Mouse (Mus musculus): ENCODE measurements around the gene Hnrnpu. TPM values are rescaled to one million over a fixed set of nuclear protein-coding genes. Genes with fewer than 3 reads are reported as not detected.
A peak's percentile ranks its signal among the peaks of the same experiment; 100 is the strongest.

Hnrnpu gene
- total RNA-seq, 1 experiment from 2014 or later: 492 TPM

- ATAC-seq (ENCODE audit: extremely low read depth, insufficient number of reproducible peaks, low FRiP score, poor library complexity, severe bottlenecking): no peak
Measured at GRCm38 (mm10) chr1:178342612-178343011, 5.0 kb upstream of the Hnrnpu start.

DNA sequence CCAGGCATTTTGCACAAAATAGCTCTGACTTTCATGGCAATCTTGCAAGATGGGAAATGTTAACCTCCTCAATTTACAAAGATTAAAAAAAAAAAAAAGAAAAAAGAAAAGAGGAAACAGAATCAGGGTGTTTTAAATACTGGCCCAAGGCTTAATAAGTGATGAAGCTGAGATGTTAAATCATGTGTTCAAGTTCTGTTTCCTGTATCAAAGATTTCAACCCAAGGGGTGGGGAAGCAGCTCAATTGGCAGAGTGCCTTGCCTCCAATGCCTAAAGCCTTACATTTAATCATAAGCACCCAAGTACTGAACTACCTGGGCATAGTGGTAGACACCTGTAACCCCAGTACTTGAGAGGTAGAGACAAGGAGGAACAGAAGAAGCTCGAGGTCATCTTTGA lies 4.5 kb upstream of the Hnrnpu start:
- no peak for ATAC-seq (ENCODE audit: extremely low read depth, insufficient number of reproducible peaks, low FRiP score, poor library complexity, severe bottlenecking)

GRCm38 (mm10) chr1:178341435-178341834 lies 3.8 kb upstream of the Hnrnpu start:
- no peak for ATAC-seq (ENCODE audit: extremely low read depth, insufficient number of reproducible peaks, low FRiP score, poor library complexity, severe bottlenecking)

DNA sequence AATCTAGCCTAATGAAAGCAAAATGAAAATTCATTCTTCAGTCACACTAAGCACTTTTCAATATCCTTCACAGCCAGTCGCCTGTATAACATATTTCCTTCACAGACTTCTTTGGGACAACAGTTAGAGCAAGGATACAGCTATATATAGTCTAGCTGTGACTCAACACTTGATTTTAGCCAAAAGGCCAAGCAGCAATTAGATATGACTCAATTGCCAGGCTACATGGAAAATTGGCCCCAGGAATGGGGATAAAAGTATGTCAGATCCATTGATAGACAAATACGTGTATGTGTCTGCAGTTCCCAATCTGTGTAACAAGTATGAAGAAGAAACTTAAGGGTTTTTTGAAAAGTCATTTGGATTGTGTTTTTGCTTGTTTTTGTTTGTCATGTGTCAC lies 2.6 kb upstream of the Hnrnpu start:
- ATAC-seq (ENCODE audit: extremely low read depth, insufficient number of reproducible peaks, low FRiP score, poor library complexity, severe bottlenecking): no peak

DNA sequence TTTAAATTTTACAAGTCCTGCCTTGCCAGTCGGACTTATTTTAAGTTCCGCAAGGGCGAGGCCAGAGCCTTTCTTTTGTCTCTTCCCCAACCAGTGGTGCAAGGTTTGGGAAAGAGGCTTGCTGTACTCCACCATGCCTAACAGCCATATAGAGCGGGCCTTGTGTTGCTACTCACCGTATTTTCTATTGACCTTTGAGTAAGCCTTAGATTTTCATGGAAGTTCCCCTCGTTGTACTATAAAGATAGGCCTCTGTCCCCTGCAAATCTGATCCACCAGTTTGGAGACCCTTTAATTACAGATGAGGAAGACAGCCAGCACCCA lies 683 bp upstream of the Hnrnpu start:
- no peak for ATAC-seq (ENCODE audit: extremely low read depth, insufficient number of reproducible peaks, low FRiP score, poor library complexity, severe bottlenecking)

DNA sequence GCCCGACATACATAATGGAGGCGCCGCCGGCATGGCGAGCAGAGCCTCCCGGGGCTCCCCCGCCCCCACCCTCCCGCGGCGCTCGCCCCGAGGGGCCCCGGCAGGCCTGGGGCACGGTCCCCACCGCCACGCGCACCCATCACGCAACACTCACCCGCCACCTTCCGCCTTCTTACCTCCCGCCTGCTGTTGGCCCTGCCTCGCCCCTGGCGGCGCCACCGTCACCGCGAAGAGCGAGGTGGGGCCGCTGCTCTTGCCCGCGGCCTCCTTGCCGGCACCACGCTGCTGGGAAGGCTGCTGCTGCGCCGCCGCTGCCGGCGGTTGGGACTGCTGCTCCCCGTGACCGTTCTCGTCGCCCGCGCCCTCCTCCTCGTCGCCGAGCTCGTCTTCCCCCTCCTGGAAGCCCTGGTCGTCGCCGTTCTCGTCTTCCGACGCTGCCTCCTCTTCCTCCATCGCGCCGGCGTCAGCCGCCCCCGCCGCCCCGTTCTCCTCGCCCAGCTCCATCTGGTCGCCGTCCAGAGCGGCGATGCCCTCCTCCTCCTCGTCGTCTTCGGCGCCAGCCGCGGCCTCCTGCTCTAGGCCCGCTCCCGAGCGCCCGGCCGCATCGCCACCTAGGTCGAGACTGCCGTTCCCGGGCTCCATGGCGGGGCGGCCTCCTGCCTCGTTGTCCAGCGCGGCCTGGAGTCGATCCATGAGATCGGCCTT lies 668 bp downstream of the Hnrnpu start:
- ATAC-seq (ENCODE audit: extremely low read depth, insufficient number of reproducible peaks, low FRiP score, poor library complexity, severe bottlenecking): peak; percentile 33

DNA sequence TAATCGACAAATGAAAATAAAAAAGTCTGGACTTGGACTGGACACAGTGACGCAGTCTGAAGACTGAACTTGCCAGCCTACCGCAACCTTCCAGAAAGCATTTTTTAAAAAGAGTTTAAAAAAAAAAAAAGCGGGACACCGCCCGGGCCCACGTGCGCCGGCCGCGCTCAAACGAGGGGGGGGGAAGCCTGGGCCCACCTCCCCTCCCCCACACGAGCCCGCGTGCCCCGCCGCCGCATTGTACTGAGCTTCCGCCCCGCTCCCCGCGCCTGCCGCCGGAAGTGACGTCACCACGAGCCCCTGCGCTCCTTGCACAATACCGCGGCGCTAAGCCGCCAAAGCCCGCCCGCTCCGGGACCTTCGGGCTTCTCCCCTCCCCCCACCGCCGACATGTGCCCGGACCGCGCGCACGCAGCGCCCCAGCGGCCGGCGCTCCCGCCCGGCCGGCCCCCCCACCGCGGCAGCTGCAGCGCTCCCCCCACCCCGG lies 1.3 kb downstream of the Hnrnpu start:
- ATAC-seq (ENCODE audit: extremely low read depth, insufficient number of reproducible peaks, low FRiP score, poor library complexity, severe bottlenecking): peak; percentile 60

- ATAC-seq (ENCODE audit: extremely low read depth, insufficient number of reproducible peaks, low FRiP score, poor library complexity, severe bottlenecking): no peak
Measured at GRCm38 (mm10) chr1:178335860-178336261, 1.7 kb downstream of the Hnrnpu start.

DNA sequence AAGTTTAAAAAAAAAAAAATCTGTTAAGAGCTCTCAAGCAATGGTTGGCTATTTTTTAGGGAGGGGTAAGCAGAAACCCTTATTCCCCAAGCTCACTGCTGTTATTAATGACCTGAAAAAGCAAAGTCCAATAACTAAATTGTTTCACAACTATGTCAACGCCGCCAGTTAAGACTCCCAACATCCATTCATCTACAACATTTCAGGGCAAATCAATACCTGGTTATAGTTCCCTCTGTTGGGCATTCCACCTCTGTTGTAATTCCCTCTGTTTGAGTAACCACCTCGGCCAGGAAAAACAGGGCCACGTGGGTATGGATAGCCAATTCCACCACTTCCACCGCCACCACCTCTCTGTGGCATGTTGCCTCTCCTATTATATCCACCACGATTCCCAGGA lies 7.7 kb downstream of the Hnrnpu start:
- ATAC-seq (ENCODE audit: extremely low read depth, insufficient number of reproducible peaks, low FRiP score, poor library complexity, severe bottlenecking): no peak

DNA sequence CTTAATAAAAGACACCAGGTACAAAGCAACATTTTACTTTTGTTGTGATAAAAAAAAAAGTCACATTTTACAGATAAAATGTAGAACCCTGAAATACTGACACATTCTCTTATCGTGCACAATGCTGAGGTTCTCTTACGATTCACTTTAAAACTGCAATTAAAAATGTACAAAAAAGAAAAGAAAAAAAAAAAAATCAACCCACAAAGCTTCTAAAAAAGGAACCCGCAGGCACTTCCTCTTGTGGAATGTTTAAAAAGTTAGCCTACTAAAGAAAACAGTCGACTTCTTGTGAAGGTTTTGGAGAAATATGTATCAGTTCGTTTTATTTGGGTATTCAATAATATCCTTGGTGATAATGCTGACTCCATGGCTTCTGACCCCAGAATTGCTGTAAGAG lies 8.6 kb downstream of the Hnrnpu start:
- no peak for ATAC-seq (ENCODE audit: extremely low read depth, insufficient number of reproducible peaks, low FRiP score, poor library complexity, severe bottlenecking)

DNA sequence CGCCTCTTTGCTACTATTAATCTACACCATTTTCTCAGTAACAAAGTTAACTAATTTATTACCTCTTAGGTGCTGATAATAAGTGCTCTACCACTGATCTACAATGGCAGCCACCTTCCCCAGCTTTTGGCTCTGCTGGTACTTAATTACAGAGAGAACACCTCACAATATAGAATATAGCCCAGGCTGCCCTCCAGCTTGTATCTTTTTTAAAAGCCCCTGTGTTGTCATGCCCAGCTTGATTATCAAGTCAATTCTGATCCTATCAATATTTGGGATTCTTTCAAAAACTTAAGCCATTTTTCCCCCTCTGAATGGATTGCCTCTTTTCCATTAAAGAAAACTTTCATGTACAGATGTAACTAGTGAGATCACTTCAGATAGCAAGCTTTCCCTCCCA lies 10.6 kb downstream of the Hnrnpu start:
- no peak for ATAC-seq (ENCODE audit: extremely low read depth, insufficient number of reproducible peaks, low FRiP score, poor library complexity, severe bottlenecking)

- ATAC-seq (ENCODE audit: extremely low read depth, insufficient number of reproducible peaks, low FRiP score, poor library complexity, severe bottlenecking): no peak
Measured at GRCm38 (mm10) chr1:178326357-178326756, 11.2 kb downstream of the Hnrnpu start.

DNA sequence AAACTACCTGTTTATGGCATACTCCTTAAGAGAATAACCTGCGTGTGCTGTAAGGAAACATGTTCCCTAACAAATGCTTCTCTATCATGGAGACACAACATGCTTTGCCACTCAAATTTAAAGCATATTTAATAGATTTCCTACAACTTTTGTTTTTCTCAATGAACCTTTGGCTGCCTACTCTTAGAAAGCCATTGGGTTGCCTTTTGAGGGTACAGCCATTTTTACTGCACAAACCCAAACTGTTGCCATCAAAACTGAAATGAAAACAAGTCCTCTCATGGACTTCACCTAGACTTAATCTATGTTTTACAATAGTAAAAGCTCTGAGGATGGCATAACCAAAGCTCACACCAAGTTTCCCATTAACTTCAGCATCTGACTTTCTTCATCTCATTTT lies 13.0 kb downstream of the Hnrnpu start:
- ATAC-seq (ENCODE audit: extremely low read depth, insufficient number of reproducible peaks, low FRiP score, poor library complexity, severe bottlenecking): no peak

GRCm38 (mm10) chr1:178323235-178323634 lies 14.4 kb downstream of the Hnrnpu start:
- no peak for ATAC-seq (ENCODE audit: extremely low read depth, insufficient number of reproducible peaks, low FRiP score, poor library complexity, severe bottlenecking)

- no peak for ATAC-seq (ENCODE audit: extremely low read depth, insufficient number of reproducible peaks, low FRiP score, poor library complexity, severe bottlenecking)
Measured at GRCm38 (mm10) chr1:178321730-178322357, 15.8 kb downstream of the Hnrnpu start.

DNA sequence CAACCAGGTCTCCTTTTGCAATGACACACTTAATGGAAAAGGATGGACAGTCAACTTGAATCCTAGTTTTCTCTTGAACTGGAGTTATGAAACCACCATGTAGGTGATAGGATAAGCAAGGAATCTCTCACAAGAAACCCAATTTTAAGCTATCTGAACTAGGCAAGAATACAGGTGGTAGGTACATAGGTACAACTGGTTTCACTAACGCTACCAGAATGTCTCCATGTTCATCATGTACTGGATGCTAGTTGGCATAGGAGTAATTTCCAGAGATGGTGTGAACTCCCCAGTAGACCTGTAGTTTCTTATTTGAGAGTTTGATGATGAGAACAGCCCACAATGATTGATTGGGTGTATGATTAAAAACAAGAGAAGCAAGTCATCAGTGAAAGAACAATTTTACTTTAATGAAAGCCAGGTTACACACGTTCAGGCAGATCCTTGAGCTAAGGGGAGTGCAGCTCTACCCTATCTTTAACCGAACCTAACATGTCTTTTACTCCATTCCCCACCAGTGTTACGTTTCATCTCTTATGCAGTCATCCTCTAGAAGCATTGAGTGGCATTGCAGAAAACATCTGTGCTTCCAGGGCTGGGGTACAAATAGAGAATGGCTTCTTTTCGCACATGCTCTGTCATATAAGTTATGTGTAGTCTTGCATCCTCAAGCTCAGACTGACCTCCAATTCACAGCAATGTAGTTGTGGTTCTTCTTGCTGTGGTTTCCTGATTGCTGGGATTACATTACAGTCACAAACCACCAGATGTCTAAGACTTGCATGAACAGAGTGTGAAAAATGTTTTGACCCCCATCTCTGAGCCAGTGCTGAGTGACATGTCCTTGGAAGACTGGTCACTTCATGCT lies 16.6 kb downstream of the Hnrnpu start:
- ATAC-seq (ENCODE audit: extremely low read depth, insufficient number of reproducible peaks, low FRiP score, poor library complexity, severe bottlenecking): no peak

DNA sequence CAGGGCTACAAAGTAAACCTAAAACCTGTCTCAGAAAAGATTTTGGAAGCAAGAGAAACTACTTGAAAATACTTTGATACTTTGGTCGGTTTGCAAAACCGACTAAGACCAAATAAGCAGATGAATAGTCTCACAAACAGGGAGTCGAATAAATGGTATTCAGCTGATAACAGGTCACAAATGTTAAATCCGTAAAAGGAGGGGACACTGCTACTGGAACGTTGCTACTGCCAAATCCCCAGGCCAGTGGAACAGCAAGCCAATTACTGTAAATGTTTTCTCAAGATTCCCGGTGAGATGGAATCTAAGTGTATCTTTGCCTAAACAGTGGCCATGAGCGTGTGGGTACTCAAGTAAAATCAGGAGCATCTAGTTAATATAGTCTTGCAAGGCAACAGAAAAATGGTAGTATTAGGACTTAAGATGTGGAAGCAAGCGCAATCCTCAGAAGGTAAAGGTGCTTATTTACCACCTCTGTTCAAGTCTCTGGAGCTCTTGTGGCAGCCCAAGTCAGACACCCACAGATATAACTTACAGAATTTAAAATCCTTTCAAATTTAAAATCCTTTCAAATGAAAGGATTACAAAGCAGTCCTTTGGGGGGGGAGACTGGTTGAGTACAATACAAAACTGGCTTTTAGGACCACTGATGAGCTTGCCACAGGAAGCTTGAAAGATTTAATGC lies 17.4 kb downstream of the Hnrnpu start:
- no peak for ATAC-seq (ENCODE audit: extremely low read depth, insufficient number of reproducible peaks, low FRiP score, poor library complexity, severe bottlenecking)

GRCm38 (mm10) chr1:178319295-178320037 lies 18.1 kb downstream of the Hnrnpu start:
- no peak for ATAC-seq (ENCODE audit: extremely low read depth, insufficient number of reproducible peaks, low FRiP score, poor library complexity, severe bottlenecking)
